Mouse (Mus musculus) erythroblast, embryonic 14.5 days (primary cell): Measurements from ENCODE around the gene Igf2bp3.

Source experiments
- GATA1 ChIP-seq: IDR thresholded peaks from 2 replicates; pipeline ENCODE4 v1.6.1; 2012; ENCODE audit warnings: low read length, inconsistent platforms, mixed read lengths
- TAL1 ChIP-seq: IDR thresholded peaks from 3 replicates; pipeline ENCODE4 v1.6.1; 2012; ENCODE audit warnings: low read length, inconsistent platforms, mixed read lengths

DNA sequence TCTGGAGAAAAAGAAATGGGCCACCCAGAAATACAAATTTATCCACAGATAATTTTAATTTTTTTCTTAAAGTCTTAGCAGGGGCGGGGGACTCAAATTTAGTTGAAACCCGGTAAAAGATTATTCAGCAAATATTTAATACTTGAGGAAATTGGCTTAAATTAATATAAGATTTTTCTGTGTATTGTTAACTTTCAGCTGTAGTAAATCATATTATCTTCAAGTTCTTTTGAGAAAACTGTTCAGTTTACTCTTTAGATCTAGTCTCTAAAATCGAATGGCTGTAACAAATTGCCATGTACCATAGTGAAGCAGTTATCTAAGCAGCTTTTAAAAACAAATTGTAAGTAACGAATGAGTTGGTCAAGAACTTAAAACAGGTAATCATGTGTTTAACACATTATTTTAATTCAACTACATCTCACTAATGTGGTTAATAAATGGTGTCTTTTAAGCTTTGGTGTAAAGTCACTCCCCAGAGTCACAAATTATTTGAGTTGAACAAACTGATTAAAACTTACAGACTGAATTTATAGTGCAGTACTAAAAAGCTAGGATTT lies 4.3 kb upstream of the Igf2bp3 start:
- TF ChIP-seq GATA1 (no peak), TAL1 (no peak)
